Mouse (Mus musculus) kidney, adult 18-20 months (tissue): ENCODE measurements at regions not wholly inside any gene's neighbourhood (a gene's known extent, or its start where the extent isn't known, plus 50 kb on each side); places are given as distances from the start of the nearest gene placed in this dataset.
A peak's percentile ranks its signal among the peaks of the same experiment; 100 is the strongest.

Experiments
- DNase-seq: peaks from one replicate; pipeline ENCODE4 v3.0.0; 2021

DNA sequence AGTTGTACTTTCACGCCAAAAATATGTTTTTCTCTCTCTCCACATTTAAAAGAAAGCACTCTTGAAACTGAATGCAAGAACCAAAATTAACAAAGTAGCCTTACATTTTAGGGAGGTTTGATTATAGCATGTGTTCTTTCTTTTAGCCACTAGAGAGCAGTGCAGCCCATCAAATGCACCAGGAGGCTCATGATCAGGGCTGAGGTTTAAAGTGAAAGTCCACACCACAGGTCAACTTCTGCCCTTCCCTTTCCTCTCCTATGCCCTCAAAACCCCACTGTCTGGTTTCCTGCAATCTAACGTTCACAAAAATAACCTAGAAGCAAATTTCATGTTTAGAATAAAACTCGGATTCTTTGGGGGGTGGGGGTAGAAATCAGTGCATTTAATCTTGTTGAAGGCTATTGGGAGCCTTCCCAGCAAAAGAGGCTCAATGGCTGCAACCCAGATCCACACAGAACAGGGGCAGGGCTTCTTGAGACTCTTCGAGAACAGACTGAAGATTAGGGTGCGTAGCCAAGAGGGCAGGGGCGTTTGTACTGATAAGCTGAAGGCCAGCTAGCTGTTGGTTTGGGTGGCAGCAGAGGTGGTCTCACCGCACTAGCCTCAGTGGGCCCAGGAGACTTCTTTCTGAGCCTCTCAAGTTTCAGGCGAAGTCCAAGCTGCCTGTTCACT is 59.3 kb upstream of the Zfp770 start:
- peak; percentile 24 for DNase-seq

DNA sequence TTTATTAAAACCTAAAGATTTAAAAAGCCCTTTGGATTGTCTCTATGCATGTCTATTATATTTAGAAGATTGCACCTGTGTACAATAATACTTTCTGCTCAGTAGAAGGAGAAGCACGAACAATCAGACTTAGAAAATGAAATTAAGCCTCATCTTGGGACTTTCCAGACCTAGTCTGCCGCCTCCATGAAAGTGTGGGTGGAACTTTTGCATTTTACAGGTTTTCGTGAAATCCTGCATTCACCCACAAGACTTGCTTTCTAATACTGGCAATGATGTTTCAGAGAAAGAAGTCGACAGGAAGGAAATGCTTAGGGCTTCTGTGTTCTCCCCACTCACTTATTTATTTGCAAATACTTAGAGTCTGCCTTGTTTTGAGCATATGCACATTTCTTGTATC is 58.3 kb upstream of the Zfp770 start:
- DNase-seq, result no peak
